15 mouse cellular contexts compared by ENCODE assay signal in the genomic region with DNA sequence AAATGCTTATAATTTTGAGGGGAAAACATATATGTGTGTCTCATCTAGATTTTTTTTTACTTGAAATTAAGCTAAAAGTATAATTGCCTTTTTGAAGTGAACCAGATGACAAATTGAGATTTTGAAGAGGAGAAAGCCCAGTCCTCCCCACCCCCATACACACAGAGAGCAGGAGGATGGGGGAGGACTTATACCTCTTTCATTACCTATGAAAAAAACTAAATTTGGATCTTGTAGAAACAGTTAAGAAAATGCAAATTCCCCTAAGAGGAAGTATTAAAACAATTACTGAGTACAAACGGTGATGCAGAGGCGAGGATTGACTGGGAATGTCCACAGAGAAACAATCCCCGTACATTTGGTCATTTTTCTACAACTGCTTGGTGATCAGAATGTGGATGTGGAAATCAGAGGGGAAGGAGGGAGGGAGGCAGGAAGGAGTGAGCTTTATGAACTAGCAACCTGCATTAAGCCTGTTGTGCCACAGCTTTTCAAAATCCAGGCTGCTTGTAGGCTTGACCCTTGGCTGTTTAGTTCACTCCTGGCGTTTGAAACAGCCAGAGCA.
"Had no signal": no experiment of that assay in that cellular context is flagged by ENCODE, and none has a peak within 500 bp of the region (broad histone marks: within the 10 kb centered on the region; RNA-seq: fewer than 3 reads in every experiment).

No protein-coding gene starts in this region.

- H3K4me2 ChIP-seq: limb, embryonic 15.5 days; liver, embryonic 13.5 days; midbrain, embryonic 12.5 days had no signal

- ATAC-seq: intestine, postnatal 0 days; midbrain, embryonic 16.5 days had no signal

- H3K4me3 ChIP-seq: left cerebral cortex, adult 2 months; limb, embryonic 15.5 days; liver, embryonic 13.5 days; midbrain, embryonic 12.5 days had no signal

- H3K27me3 ChIP-seq: limb, embryonic 15.5 days; liver, embryonic 13.5 days; midbrain, embryonic 12.5 days had no signal

- H3K27ac ChIP-seq: left cerebral cortex, adult 2 months; limb, embryonic 15.5 days; liver, embryonic 13.5 days; midbrain, embryonic 12.5 days; stomach, postnatal 0 days had no signal

- DNase-seq: kidney, adult 9 months; kidney, postnatal 10 days; kidney, postnatal 4 days; liver, embryonic 13.5 days; lung, adult 18-20 months; lung, postnatal 10 days; lung, postnatal 4 days; right cerebral cortex, postnatal 25 days; thymus, postnatal 14 days had no signal

- H3K4me1 ChIP-seq: limb, embryonic 15.5 days; liver, embryonic 13.5 days had no signal

- H3K9me3 ChIP-seq: limb, embryonic 15.5 days; liver, embryonic 13.5 days; midbrain, embryonic 12.5 days had no signal

- H3K36me3 ChIP-seq: limb, embryonic 15.5 days; liver, embryonic 13.5 days; midbrain, embryonic 12.5 days had no signal

- H3K9ac ChIP-seq: limb, embryonic 15.5 days; liver, embryonic 13.5 days; midbrain, embryonic 12.5 days had no signal
